8 mouse cellular contexts compared by ENCODE assay signal in genomic region chr12:31560002-31560401, GRCm38 (mm10). TPM values are rescaled to one million over a fixed set of nuclear protein-coding genes. Genes with fewer than 3 reads are reported as not detected.
DNase-seq lines count a peak whose midpoint lies in the region; ATAC-seq and TF ChIP-seq lines count a peak whose summit lies in the region.

No protein-coding gene starts in this region.

- no peaks in the 10 kb centered on the region for H3K4me1 ChIP-seq in cerebellum, adult 2 months (ENCODE audit: control insufficient read depth, insufficient read depth, low read length)
- H3K4me1 ChIP-seq in lung, embryonic 16.5 days (replicated peaks; ENCODE audit: control insufficient read depth, insufficient read depth, low read length), result peaks cover 6% of the 10 kb centered on the region; the same call in 1 of the 2 replicates
- peaks cover 11% of the 10 kb centered on the region for H3K4me1 ChIP-seq in limb, embryonic 13.5 days
- peaks cover 8% of the 10 kb centered on the region; the same call in 1 of the 2 replicates for H3K4me1 ChIP-seq in stomach, embryonic 16.5 days (ENCODE audit: control insufficient read depth, insufficient read depth, low read length)

- 19% methylated on average over 5 of the region's 5 CpGs for WGBS in cerebellum, adult 2 months
- 10% methylated on average over 5 of the region's 5 CpGs for WGBS in lung, embryonic 16.5 days
- WGBS in limb, embryonic 13.5 days, result 19% methylated on average over 5 of the region's 5 CpGs
- WGBS in stomach, embryonic 16.5 days, result 17% methylated on average over 5 of the region's 5 CpGs

- peaks cover 4% of the 10 kb centered on the region; the same call in 1 of the 2 replicates for H3K27me3 ChIP-seq in cerebellum, adult 2 months (ENCODE audit: control insufficient read depth, insufficient read depth, low read length)
- peaks cover 33% of the 10 kb centered on the region for H3K27me3 ChIP-seq in lung, embryonic 16.5 days (ENCODE audit: control insufficient read depth, insufficient read depth, low read depth, low read length)
- peaks cover 85% of the 10 kb centered on the region for H3K27me3 ChIP-seq in limb, embryonic 13.5 days
- peaks cover 50% of the 10 kb centered on the region for H3K27me3 ChIP-seq in stomach, embryonic 16.5 days (ENCODE audit: control insufficient read depth, insufficient read depth, low read length)

- no peaks in the 10 kb centered on the region for H3K36me3 ChIP-seq in lung, embryonic 16.5 days (ENCODE audit: control insufficient read depth, insufficient read depth, low read length)
- no peaks in the 10 kb centered on the region for H3K36me3 ChIP-seq in limb, embryonic 13.5 days
- no peaks in the 10 kb centered on the region for H3K36me3 ChIP-seq in stomach, embryonic 16.5 days (ENCODE audit: control insufficient read depth, insufficient read depth, low read length)

- DNase-seq in cerebellum, adult 2 months, result no peak
- DNase-seq in cerebellum, adult 9-11 months, result no peak
- DNase-seq in lung, adult 18-20 months, result no peak
- no peak for DNase-seq in urinary bladder, postnatal 14 days (ENCODE audit: low spot score)

- TF ChIP-seq POLR2A in cerebellum, adult 2 months (IDR thresholded peaks at IDR 0.05; ENCODE audit: borderline replicate concordance, insufficient read depth, low read length), result no peak

- no peaks in the 10 kb centered on the region for H3K9me3 ChIP-seq in lung, embryonic 16.5 days (ENCODE audit: control insufficient read depth, low read length)
- H3K9me3 ChIP-seq in limb, embryonic 13.5 days, result no peaks in the 10 kb centered on the region
- H3K9me3 ChIP-seq in stomach, embryonic 16.5 days (replicated peaks; ENCODE audit: control insufficient read depth, low read length), result no peaks in the 10 kb centered on the region

- no peak for TF ChIP-seq CTCF in cerebellum, adult 2 months (IDR thresholded peaks at IDR 0.05; ENCODE audit: borderline replicate concordance, insufficient read depth, low read depth, low read length)

- no peak for ATAC-seq in lung, embryonic 16.5 days (ENCODE audit: low read depth)
- ATAC-seq in limb, embryonic 13.5 days (ENCODE audit: low FRiP score, low read depth), result no peak
- no peak for ATAC-seq in stomach, embryonic 16.5 days (ENCODE audit: insufficient read depth, low FRiP score)
- ATAC-seq in CD4-positive, CD25-positive, alpha-beta regulatory T cell, adult 4 months, result no peak

- H3K27ac ChIP-seq in cerebellum, adult 2 months (ENCODE audit: insufficient read depth, low read length), result no peak overlapping the region
- no peak overlapping the region for H3K27ac ChIP-seq in lung, embryonic 16.5 days (ENCODE audit: low read length)
- no peak overlapping the region for H3K27ac ChIP-seq in limb, embryonic 13.5 days
- H3K27ac ChIP-seq in stomach, embryonic 16.5 days (ENCODE audit: low read length), result no peak overlapping the region

- H3K4me3 ChIP-seq in cerebellum, adult 2 months (replicated peaks; ENCODE audit: insufficient read depth, low read depth, low read length), result peak overlapping the region; percentile 55
- H3K4me3 ChIP-seq in lung, embryonic 16.5 days (ENCODE audit: low read length), result peak overlapping the region; percentile 51; the same call in 1 of the 2 replicates
- peak overlapping the region; percentile 45 for H3K4me3 ChIP-seq in limb, embryonic 13.5 days
- no peak overlapping the region for H3K4me3 ChIP-seq in stomach, embryonic 16.5 days (replicated peaks; ENCODE audit: low read length)

- H3K4me2 ChIP-seq in lung, embryonic 16.5 days (ENCODE audit: low read depth, low read length), result no peak overlapping the region
- peak overlapping the region; percentile 80 for H3K4me2 ChIP-seq in limb, embryonic 13.5 days (replicated peaks)
- peak overlapping the region; percentile 73; the same call in 1 of the 2 replicates for H3K4me2 ChIP-seq in stomach, embryonic 16.5 days (ENCODE audit: low read depth, low read length)

- no peak overlapping the region for H3K9ac ChIP-seq in lung, embryonic 16.5 days (ENCODE audit: low read length)
- no peak overlapping the region for H3K9ac ChIP-seq in limb, embryonic 13.5 days
- H3K9ac ChIP-seq in stomach, embryonic 16.5 days (ENCODE audit: low read length), result no peak overlapping the region

RNA-seq across cellular contexts. Expression of gene Slc26a4, which starts 0.2 kb away (rescaled TPM):
- polyA plus RNA-seq in cerebellum, adult 2 months (2012; rRNA removed), result 0.05 TPM in 1 of 2 replicates, not detected in the other
- not detected in 2 replicates for polyA plus RNA-seq in lung, embryonic 16.5 days (2015; fragmentation: Nextera tagmentation; extraction: Ambion mirVana)
- 0.08 TPM in 1 of 2 replicates, not detected in the other for polyA plus RNA-seq in limb, embryonic 13.5 days (2015; fragmentation: Nextera tagmentation; extraction: Ambion mirVana)
- 0.16 and 0.28 TPM in 2 replicates for polyA plus RNA-seq in stomach, embryonic 16.5 days (2015; fragmentation: Nextera tagmentation; extraction: Ambion mirVana)
- not detected for polyA plus RNA-seq in CD4-positive, CD25-positive, alpha-beta regulatory T cell, adult 4 months (2017; shearing (Covaris generic))
